Mouse (Mus musculus): ENCODE data around the gene Eftud2. TPM values are rescaled to one million over a fixed set of nuclear protein-coding genes. Genes with fewer than 3 reads are reported as not detected.

The Eftud2 gene
- polyA plus RNA-seq, 1 experiment, result 74.5 TPM

DNA sequence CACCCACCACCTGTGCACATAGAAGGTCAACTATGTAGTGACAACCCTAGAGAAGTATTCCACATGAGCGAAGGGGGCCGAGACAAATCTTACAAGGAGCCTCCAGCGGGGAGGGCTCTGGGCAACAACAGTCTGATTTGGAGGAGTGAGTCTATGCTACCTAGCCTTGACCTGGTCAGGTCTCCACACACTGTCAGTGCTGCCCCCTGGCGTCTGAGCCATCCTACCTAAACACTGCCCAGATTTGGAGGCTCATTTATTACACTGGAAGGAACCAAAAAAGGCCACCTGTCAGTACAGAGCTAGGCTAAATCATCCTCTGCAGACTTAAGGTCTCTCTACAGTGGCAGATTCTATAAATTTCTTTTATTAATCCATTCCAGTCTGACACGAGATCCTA is 28.9 kb downstream of the Eftud2 start:
- TF ChIP-seq CTCF (IDR thresholded peaks at IDR 0.05; ENCODE audit: insufficient read depth, low read length), result peak; percentile 84
- TF ChIP-seq POLR2A (IDR thresholded peaks at IDR 0.05; ENCODE audit: borderline replicate concordance, extremely low read depth, low read depth, low read length), result no peak
- 67% methylated on average over 5 of the region's 5 CpGs for WGBS
- Histone ChIP-seq H3K4me1 (ENCODE audit: control insufficient read depth, insufficient read depth, low read length) (no peaks in the 10 kb centered on the region), H3K4me3 (replicated peaks; ENCODE audit: extremely low read depth, low read depth, low read length) (no peak overlapping the region)
- DNase-seq, result peak; percentile 66

DNA sequence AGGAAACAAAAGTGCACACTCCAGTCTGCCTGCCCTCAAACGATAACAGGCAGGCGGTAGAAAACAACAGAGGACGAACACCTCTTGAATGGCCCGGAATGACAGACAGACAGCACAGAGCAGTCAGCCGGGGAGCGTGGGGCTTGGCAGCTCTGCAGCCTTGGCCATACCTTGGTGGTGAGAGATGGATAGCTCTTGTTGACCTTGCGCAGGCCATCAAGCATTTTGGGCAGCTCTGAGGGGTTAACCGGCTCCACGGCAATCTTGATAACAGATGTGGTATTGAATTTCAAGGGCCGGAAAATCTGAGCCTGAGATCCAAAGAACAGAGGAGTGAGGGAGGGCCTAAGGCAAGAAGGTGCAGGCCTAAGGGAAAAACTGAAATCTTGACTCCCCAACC is 34.9 kb downstream of the Eftud2 start:
- TF ChIP-seq POLR2A (IDR thresholded peaks at IDR 0.05; ENCODE audit: borderline replicate concordance, extremely low read depth, low read depth, low read length) (no peak), CTCF (IDR thresholded peaks at IDR 0.05; ENCODE audit: insufficient read depth, low read length) (no peak)
- DNase-seq, result no peak
- Histone ChIP-seq H3K4me3 (replicated peaks; ENCODE audit: extremely low read depth, low read depth, low read length) (no peak overlapping the region), H3K4me1 (ENCODE audit: control insufficient read depth, insufficient read depth, low read length) (no peaks in the 10 kb centered on the region)
- 68% methylated on average over 10 of the region's 10 CpGs for WGBS

DNA sequence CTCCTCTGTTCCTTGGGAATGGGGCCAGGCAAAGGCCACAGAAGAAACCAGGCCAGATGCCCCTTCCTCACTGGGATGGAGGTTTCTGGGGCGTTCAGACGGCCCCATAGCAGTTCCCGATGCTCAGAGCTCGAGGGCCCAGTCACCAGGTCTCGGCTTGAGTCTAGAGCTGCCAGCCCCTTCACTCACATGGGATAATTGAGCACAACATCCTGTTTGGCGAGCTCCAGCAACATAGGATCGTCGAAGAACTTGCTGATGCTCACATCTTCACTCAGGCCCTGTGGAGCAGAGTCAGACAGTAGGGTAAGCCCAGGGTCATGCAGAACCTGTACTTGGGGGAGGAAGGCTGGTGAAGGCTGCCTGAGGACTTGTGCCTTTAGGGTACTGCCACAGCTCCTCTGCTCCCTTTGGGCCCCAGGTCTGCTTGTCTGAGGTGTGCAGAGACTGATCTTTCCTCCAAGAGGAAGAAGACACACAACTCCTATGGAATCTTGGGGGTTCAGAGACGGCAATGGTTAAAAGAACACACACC is 42.1 kb downstream of the Eftud2 start:
- 82% methylated on average over 9 of the region's 9 CpGs for WGBS
- TF ChIP-seq CTCF (IDR thresholded peaks at IDR 0.05; ENCODE audit: insufficient read depth, low read length) (no peak), POLR2A (IDR thresholded peaks at IDR 0.05; ENCODE audit: borderline replicate concordance, extremely low read depth, low read depth, low read length) (no peak)
- H3K4me3 ChIP-seq (replicated peaks; ENCODE audit: extremely low read depth, low read depth, low read length), result peak overlapping the region; percentile 21
- H3K4me1 ChIP-seq (ENCODE audit: control insufficient read depth, insufficient read depth, low read length), result no peaks in the 10 kb centered on the region
- DNase-seq, result no peak

DNA sequence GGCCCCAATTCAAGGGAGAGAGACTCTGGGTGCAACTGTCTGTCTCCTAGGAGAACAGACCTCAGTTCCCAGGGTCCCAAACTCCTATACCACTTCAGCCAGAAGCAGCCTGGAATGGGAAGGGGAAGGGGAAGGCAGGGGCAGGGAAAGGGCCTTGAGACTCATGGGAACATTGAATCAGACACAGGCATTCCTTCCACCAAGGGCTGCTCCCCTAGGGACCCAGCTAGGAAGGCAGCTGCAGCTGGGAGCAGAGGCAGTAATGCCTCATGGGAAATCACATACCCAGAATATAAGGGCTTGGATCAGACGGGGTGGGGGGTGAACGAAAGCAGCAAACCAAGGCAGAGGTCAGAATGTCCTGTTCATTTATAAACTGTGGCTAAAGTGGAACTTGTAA is 42.7 kb downstream of the Eftud2 start:
- TF ChIP-seq CTCF (IDR thresholded peaks at IDR 0.05; ENCODE audit: insufficient read depth, low read length) (no peak), POLR2A (IDR thresholded peaks at IDR 0.05; ENCODE audit: borderline replicate concordance, extremely low read depth, low read depth, low read length) (peak; percentile 44; the same call in 1 of the 2 replicates)
- Histone ChIP-seq H3K4me1 (ENCODE audit: control insufficient read depth, insufficient read depth, low read length) (no peaks in the 10 kb centered on the region), H3K4me3 (replicated peaks; ENCODE audit: extremely low read depth, low read depth, low read length) (no peak overlapping the region)
- WGBS, result 85% methylated on average over 2 of the region's 2 CpGs
- DNase-seq, result no peak

DNA sequence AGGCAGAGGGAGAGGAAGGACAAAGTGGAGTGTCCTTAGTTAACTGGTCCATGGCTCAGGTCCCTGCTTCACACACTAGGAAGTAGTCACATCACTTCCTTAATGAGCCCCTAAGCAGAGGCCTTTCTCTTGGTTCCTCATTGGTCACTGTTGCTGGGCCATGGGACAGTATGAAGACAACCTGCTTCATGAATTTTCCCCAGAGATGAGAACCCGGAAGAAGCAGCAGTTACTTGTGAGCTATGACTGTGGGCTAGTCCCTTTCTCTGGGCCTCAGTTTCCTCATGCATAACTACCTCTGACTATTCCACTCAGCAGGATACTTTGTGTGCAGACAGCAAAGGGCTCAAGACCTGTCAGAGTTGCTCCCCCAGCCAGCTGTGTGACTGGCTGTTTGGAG is 43.4 kb downstream of the Eftud2 start:
- 84% methylated on average over 1 of the region's 1 CpGs for WGBS

DNA sequence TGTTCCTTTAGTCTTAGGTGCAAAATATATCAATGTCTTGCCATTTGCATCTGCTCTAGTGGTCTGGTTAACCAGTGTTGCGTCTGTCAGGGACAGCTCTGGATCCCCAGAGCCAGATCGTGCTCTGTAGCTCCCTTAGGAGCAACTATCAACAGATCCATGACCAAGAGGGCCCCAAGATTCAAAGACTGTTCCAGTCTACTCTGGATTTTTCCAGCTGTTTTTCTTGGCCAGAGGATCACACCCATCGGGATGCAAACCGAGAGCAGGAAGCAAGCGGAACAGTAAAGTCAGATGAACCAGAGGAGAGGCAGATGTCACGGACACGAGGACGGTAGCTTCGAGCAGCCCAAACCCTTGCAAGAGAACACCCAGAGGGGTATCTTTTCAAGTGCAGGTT is 44.6 kb downstream of the Eftud2 start:
- 80% methylated on average over 9 of the region's 9 CpGs for WGBS
- no peaks in the 10 kb centered on the region for H3K4me1 ChIP-seq (ENCODE audit: control insufficient read depth, insufficient read depth, low read length)
- TF ChIP-seq CTCF (IDR thresholded peaks at IDR 0.05; ENCODE audit: insufficient read depth, low read length) (no peak), POLR2A (IDR thresholded peaks at IDR 0.05; ENCODE audit: borderline replicate concordance, extremely low read depth, low read depth, low read length) (no peak)
- H3K4me3 ChIP-seq (replicated peaks; ENCODE audit: extremely low read depth, low read depth, low read length), result peak overlapping the region; percentile 22
- DNase-seq, result no peak

More for the DNA sequence above, 43.4 kb downstream of the Eftud2 start:
- no peaks in the 10 kb centered on the region for H3K4me1 ChIP-seq (ENCODE audit: control insufficient read depth, insufficient read depth, low read length)
- DNase-seq, result no peak
- no peak for TF ChIP-seq POLR2A (IDR thresholded peaks at IDR 0.05; ENCODE audit: borderline replicate concordance, extremely low read depth, low read depth, low read length)
- TF ChIP-seq CTCF (IDR thresholded peaks at IDR 0.05; ENCODE audit: insufficient read depth, low read length), result no peak
- peak overlapping the region; percentile 42 for H3K4me3 ChIP-seq (replicated peaks; ENCODE audit: extremely low read depth, low read depth, low read length)

DNA sequence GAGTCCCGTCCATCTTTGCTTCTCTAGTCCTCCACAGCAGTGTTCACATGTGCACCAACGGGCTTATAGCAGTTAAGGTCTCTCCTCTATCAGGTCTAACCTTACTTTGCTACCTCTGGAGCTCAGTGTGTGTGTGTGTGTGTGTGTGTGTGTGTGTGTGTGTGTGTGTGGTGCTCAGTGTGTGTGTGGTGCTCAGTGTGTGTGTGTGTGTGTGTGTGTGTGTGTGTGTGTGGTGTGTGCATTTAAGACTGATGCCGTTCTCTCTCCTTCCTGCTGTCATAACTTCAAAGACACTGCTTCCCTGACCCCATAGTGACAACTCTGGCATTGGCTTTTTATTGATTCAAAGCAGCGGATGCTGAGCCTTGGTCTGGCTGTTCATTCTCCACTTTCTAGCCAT is 45.2 kb downstream of the Eftud2 start, which contains the start of gene Higd1b:
Gene Higd1b (plus strand): TSS at position 301 of the 400 bp plus-strand sequence.
- H3K4me3 ChIP-seq (replicated peaks; ENCODE audit: extremely low read depth, low read depth, low read length), result peak within 1 kb of the TSS; percentile 27
- DNase-seq, result no peak
- H3K4me1 ChIP-seq (ENCODE audit: control insufficient read depth, insufficient read depth, low read length), result no peaks in the 10 kb centered on the region
- no peak for TF ChIP-seq POLR2A (IDR thresholded peaks at IDR 0.05; ENCODE audit: borderline replicate concordance, extremely low read depth, low read depth, low read length)
- no peak for TF ChIP-seq CTCF (IDR thresholded peaks at IDR 0.05; ENCODE audit: insufficient read depth, low read length)
- 63% methylated on average over 4 of the region's 4 CpGs for WGBS

DNA sequence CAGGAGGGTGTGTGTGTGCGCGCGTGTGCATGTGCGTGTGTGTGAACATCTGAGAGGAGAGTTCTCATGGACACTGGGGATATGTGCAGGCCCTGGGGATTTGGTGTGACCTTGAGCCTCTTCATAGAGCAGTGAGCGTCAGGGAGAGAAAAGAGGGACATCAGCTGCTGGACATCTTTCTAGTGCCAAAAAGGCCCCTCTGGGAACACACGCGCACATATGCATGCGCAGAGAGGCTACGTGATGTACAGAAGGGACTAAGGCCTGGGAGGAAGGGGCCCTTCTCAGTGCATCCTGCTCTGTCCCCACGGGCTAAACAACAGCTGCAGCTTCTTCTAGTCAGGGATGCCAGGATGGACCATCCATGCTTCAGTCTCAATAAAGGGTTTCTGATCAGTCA is 46.6 kb downstream of the Eftud2 start:
- no peak for DNase-seq
- 79% methylated on average over 10 of the region's 10 CpGs for WGBS

DNA sequence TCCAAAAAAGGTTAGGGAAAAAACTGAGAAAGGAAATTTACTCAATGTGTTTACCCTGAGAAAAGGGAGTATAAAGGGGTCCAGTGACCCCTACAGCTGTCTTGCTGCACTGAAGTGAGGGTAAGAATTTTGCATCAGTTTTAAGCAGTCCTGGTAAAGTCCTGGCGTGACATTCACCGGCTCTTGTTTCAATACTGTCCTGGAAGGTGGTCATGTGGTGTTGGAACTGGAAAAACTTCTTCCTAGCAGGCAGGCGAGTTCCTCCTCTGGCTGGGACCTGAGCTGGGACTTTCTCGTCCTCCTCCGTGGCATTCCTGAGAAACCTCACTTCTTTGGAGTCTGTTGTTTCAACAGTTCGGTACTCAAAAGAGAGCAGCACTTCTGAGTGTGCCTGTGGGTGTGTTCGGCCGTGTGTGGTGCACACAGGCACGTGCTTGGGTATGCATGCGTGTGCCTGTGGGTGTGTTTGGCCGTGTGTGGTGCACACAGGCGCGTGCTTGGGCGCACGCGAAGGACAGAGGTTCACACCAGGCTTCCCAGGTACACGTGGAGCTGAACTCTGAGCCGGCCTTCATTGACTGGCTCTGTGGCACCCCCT is 48.0 kb downstream of the Eftud2 start:
- TF ChIP-seq CTCF (IDR thresholded peaks at IDR 0.05; ENCODE audit: insufficient read depth, low read length), result no peak
- no peak for TF ChIP-seq POLR2A (IDR thresholded peaks at IDR 0.05; ENCODE audit: borderline replicate concordance, extremely low read depth, low read depth, low read length)
- Histone ChIP-seq H3K4me3 (replicated peaks; ENCODE audit: extremely low read depth, low read depth, low read length) (no peak overlapping the region), H3K4me1 (ENCODE audit: control insufficient read depth, insufficient read depth, low read length) (no peaks in the 10 kb centered on the region)
- 52% methylated on average over 18 of the region's 18 CpGs for WGBS
- DNase-seq, result no peak

More for the DNA sequence above, 46.6 kb downstream of the Eftud2 start:
- Histone ChIP-seq H3K4me3 (replicated peaks; ENCODE audit: extremely low read depth, low read depth, low read length) (no peak overlapping the region), H3K4me1 (ENCODE audit: control insufficient read depth, insufficient read depth, low read length) (no peaks in the 10 kb centered on the region)
- TF ChIP-seq POLR2A (IDR thresholded peaks at IDR 0.05; ENCODE audit: borderline replicate concordance, extremely low read depth, low read depth, low read length) (no peak), CTCF (IDR thresholded peaks at IDR 0.05; ENCODE audit: insufficient read depth, low read length) (no peak)

DNA sequence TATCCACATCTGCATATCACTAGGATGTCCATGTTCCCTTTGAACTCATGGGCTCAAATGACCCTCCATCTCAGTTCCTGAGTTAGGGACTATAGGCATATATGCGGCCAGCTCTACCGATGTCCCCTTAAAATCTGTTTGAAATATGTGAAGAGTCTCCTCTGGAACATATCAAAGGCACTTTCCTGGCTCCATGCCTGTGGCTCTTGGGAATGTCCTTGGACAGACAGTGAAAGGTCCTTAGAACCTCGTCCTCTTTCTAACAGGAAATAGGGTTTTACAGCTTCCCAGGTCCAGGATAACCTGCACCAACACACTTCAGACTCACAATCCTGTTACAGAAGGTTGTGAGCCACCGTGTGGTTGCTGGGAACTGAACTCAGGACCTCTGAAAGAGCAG is 50.5 kb downstream of the Eftud2 start:
- 59% methylated on average over 4 of the region's 4 CpGs for WGBS
- no peak overlapping the region for H3K4me3 ChIP-seq (replicated peaks; ENCODE audit: extremely low read depth, low read depth, low read length)
- TF ChIP-seq POLR2A (IDR thresholded peaks at IDR 0.05; ENCODE audit: borderline replicate concordance, extremely low read depth, low read depth, low read length), result no peak
- TF ChIP-seq CTCF (IDR thresholded peaks at IDR 0.05; ENCODE audit: insufficient read depth, low read length), result no peak
- no peaks in the 10 kb centered on the region for H3K4me1 ChIP-seq (ENCODE audit: control insufficient read depth, insufficient read depth, low read length)
- no peak for DNase-seq

Measured in lung, adult 2 months (tissue).